18 mouse cellular contexts compared by ENCODE assay signal in genomic region chr6:120976097-120976496, GRCm38 (mm10).
"Had no signal": no experiment of that assay in that cellular context is flagged by ENCODE, and none has a peak within 500 bp of the region (broad histone marks: within the 10 kb centered on the region; RNA-seq: fewer than 3 reads in every experiment).

No protein-coding gene starts in this region.

- H3K9me3 ChIP-seq: liver, embryonic 15.5 days; lung, embryonic 15.5 days; megakaryocyte, embryonic 14.5 days; midbrain, embryonic 13.5 days; midbrain, embryonic 15.5 days; neural tube, embryonic 12.5 days; stomach, embryonic 15.5 days had no signal

- H3K27ac ChIP-seq: liver, embryonic 15.5 days; macrophage; midbrain, embryonic 13.5 days; midbrain, embryonic 15.5 days; neural tube, embryonic 12.5 days; stomach, embryonic 15.5 days had no signal

- H3K27me3 ChIP-seq: liver, embryonic 15.5 days; lung, embryonic 15.5 days; midbrain, embryonic 13.5 days; midbrain, embryonic 15.5 days; neural tube, embryonic 12.5 days; stomach, embryonic 15.5 days had no signal

- DNase-seq: liver, postnatal 0 days; lung, adult 2 months; lung, postnatal 14 days; lung, postnatal 36 days; right cerebral cortex, postnatal 14 days; thymus, adult 2 months; thymus, postnatal 25 days; thymus, postnatal 4 days had no signal

- H3K4me2 ChIP-seq: liver, embryonic 15.5 days; lung, embryonic 15.5 days; midbrain, embryonic 11.5 days; midbrain, embryonic 13.5 days; midbrain, embryonic 15.5 days; neural tube, embryonic 12.5 days; stomach, embryonic 15.5 days had no signal

- ATAC-seq: liver, postnatal 0 days; lung, postnatal 0 days; midbrain, embryonic 13.5 days had no signal

- H3K4me3 ChIP-seq: liver, embryonic 15.5 days; lung, embryonic 15.5 days; megakaryocyte, embryonic 14.5 days; midbrain, embryonic 13.5 days; midbrain, embryonic 15.5 days; neural tube, embryonic 12.5 days; stomach, embryonic 15.5 days had no signal

- H3K36me3 ChIP-seq: stomach, embryonic 15.5 days had no signal

- H3K9ac ChIP-seq: liver, embryonic 15.5 days; liver, postnatal 0 days; lung, embryonic 15.5 days; midbrain, embryonic 13.5 days; midbrain, embryonic 15.5 days; neural tube, embryonic 12.5 days; stomach, embryonic 15.5 days had no signal
